Mouse (Mus musculus): ENCODE results near the gene Lsm12. TPM values are rescaled to one million over a fixed set of nuclear protein-coding genes. Genes with fewer than 3 reads are reported as not detected.

Lsm12 gene
- total RNA-seq (2021), result 10 to 100 TPM; 79.7 to 84.2 TPM
- long read RNA-seq, experiment 1, transcript Lsm12-201 (5 exons, 2,256 nt), result major isoform, 11 of 15 reads
- long read RNA-seq, experiment 1, partial matches to known transcripts, result 0 of 15 reads
- long read RNA-seq, experiment 1, other reads (novel, unspliced or antisense), result 4 of 15 reads
- long read RNA-seq, experiment 2, transcript Lsm12-201 (5 exons, 2,256 nt), result major isoform, 8 of 10 reads
- long read RNA-seq, experiment 2, partial matches to known transcripts, result 1 of 10 reads
- long read RNA-seq, experiment 2, other reads (novel, unspliced or antisense), result 1 of 10 reads

GRCm38 (mm10) chr11:102184646-102185495 is at the start of gene Lsm12:
Gene Lsm12 (minus strand): TSS chr11:102185296.
- DNase-seq, result peak; percentile 93

GRCm38 (mm10) chr11:102230006-102230741 is 45.1 kb upstream of the Lsm12 start, which contains the start of gene Hdac5:
Gene Hdac5 (minus strand): TSS chr11:102230166.
- peak; percentile 97 for DNase-seq

- DNase-seq, result no peak
Observed at GRCm38 (mm10) chr11:102229331-102229953, 44.3 kb upstream of the Lsm12 start.

- no peak for DNase-seq
Observed at GRCm38 (mm10) chr11:102228646-102229268, 43.7 kb upstream of the Lsm12 start.

- no peak for DNase-seq
Observed at GRCm38 (mm10) chr11:102228191-102228545, 43.1 kb upstream of the Lsm12 start.

GRCm38 (mm10) chr11:102227270-102228190 is 42.4 kb upstream of the Lsm12 start:
- DNase-seq, result no peak

GRCm38 (mm10) chr11:102226067-102226978 is 41.2 kb upstream of the Lsm12 start:
- no peak for DNase-seq

GRCm38 (mm10) chr11:102225221-102225620 is 40.1 kb upstream of the Lsm12 start:
- no peak for DNase-seq

GRCm38 (mm10) chr11:102224686-102225085 is 39.6 kb upstream of the Lsm12 start:
- peak; percentile 36 for DNase-seq

GRCm38 (mm10) chr11:102223166-102223565 is 38.1 kb upstream of the Lsm12 start:
- no peak for DNase-seq

GRCm38 (mm10) chr11:102221954-102222351 is 36.9 kb upstream of the Lsm12 start:
- no peak for DNase-seq

- no peak for DNase-seq
Observed at GRCm38 (mm10) chr11:102221243-102221953, 36.3 kb upstream of the Lsm12 start.

- no peak for DNase-seq
Observed at GRCm38 (mm10) chr11:102220451-102220850, 35.4 kb upstream of the Lsm12 start.

- DNase-seq, result peak; percentile 86
Observed at GRCm38 (mm10) chr11:102219994-102220346, 34.9 kb upstream of the Lsm12 start.

- peak; percentile 58 for DNase-seq
Observed at GRCm38 (mm10) chr11:102219247-102219993, 34.3 kb upstream of the Lsm12 start.

GRCm38 (mm10) chr11:102218783-102219182 is 33.7 kb upstream of the Lsm12 start:
- DNase-seq, result peak; percentile 97

- peak; percentile 16 for DNase-seq
Observed at GRCm38 (mm10) chr11:102217876-102218430, 32.9 kb upstream of the Lsm12 start.

GRCm38 (mm10) chr11:102217396-102217795 is 32.3 kb upstream of the Lsm12 start:
- DNase-seq, result no peak

Data from gastrocnemius, postnatal 25 days (tissue).